Mouse (Mus musculus) liver, embryonic 13.5 days (tissue): ENCODE results near the gene Acap2. TPM values are rescaled to one million over a fixed set of nuclear protein-coding genes. Genes with fewer than 3 reads are reported as not detected.

Source experiments
- ATAC-seq: fragments of 200-750 bp; cut with Nextera tagmentation; 2 replicates; pipeline ENCODE4 v1.8.0; 2017; ENCODE audit warnings: low read depth, mild to moderate bottlenecking, moderate number of reproducible peaks, moderate library complexity
- DNase-seq: peaks from one replicate; pipeline ENCODE4 v3.0.0; 2022
- H3K27ac ChIP-seq: fragments of 300-500 bp; sonication (generic); 2 replicates; pipeline ENCODE4 v1.5.1; 2015; ENCODE audit warnings: moderate library complexity, mild to moderate bottlenecking, inconsistent platforms
- H3K27me3 ChIP-seq: fragments of 300-500 bp; sonication (generic); 2 replicates; pipeline ENCODE4 v1.6.1; 2015; ENCODE audit warnings: mild to moderate bottlenecking, inconsistent platforms
- H3K36me3 ChIP-seq: fragments of 300-500 bp; sonication (generic); 2 replicates; pipeline ENCODE4 v1.6.1; 2015; ENCODE audit warnings: mild to moderate bottlenecking, inconsistent platforms
- H3K4me1 ChIP-seq: fragments of 300-500 bp; sonication (generic); replicated peaks from 2 replicates; pipeline ENCODE4 v1.6.1; 2015; ENCODE audit warnings: inconsistent platforms
- H3K4me2 ChIP-seq: fragments of 300-500 bp; sonication (generic); 2 replicates; pipeline ENCODE4 v1.6.1; 2015; ENCODE audit warnings: inconsistent platforms, mild to moderate bottlenecking, moderate library complexity
- H3K4me3 ChIP-seq: fragments of 300-500 bp; sonication (generic); replicated peaks from 2 replicates; pipeline ENCODE4 v1.5.1; 2015; ENCODE audit warnings: mild to moderate bottlenecking, inconsistent platforms
- H3K9ac ChIP-seq: fragments of 300-500 bp; sonication (generic); 2 replicates; pipeline ENCODE4 v1.6.1; 2015; ENCODE audit warnings: mild to moderate bottlenecking, inconsistent platforms
- H3K9me3 ChIP-seq: fragments of 300-500 bp; sonication (generic); replicated peaks from 2 replicates; pipeline ENCODE4 v1.6.1; 2016; ENCODE audit warnings: inconsistent platforms
- WGBS: fragments of 180-500 bp; shearing (Covaris S2); methylation state at CpG from one replicate; pipeline ENCODE4 v1.1.7; 2015; ENCODE audit not compliant: insufficient replicate concordance; 5-methylcytosine and 5-hydroxymethylcytosine counted together
- polyA plus RNA-seq: library from polyadenylated mRNA; unstranded; fragments of >200 nt; fragmentation: Nextera tagmentation; extraction: Ambion mirVana; gene quantifications from 2 replicates; pipeline ENCODE4 v1.2.1, GENCODE M21; 2015

Gene Acap2
- polyA plus RNA-seq, 1 experiment from 2014 or later: 5.8 TPM

DNA sequence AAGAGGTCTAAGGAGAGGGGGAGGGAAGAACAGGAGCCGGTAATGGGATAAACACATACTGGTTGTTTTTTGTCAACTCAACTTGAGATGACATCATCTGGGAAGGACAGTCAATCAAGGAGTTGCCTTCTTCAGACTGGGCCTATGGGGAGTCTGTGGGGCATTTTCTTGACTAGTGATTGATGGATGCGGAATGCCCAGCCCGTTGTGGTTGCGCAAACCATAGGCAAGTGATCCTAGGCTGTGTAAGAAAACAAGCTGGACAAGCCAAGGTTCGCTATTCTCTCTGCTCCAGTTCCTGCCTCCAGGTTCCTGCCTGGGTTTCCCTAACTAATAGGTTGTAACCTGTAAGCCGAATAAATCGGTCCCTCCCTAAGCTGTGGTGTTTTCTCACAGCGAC, 4.1 kb upstream of the Acap2 start:
- Histone ChIP-seq H3K4me1 (peaks cover 11% of the 10 kb centered on the region), H3K9me3 (no peaks in the 10 kb centered on the region), H3K36me3 (no peaks in the 10 kb centered on the region), H3K27ac (no peak overlapping the region), H3K4me3 (no peak overlapping the region), H3K4me2 (no peak overlapping the region), H3K27me3 (peaks cover 9% of the 10 kb centered on the region), H3K9ac (no peak overlapping the region)
- WGBS: 73% methylated on average over 8 of the region's 8 CpGs
- DNase-seq (no peak), ATAC-seq (no peak)

DNA sequence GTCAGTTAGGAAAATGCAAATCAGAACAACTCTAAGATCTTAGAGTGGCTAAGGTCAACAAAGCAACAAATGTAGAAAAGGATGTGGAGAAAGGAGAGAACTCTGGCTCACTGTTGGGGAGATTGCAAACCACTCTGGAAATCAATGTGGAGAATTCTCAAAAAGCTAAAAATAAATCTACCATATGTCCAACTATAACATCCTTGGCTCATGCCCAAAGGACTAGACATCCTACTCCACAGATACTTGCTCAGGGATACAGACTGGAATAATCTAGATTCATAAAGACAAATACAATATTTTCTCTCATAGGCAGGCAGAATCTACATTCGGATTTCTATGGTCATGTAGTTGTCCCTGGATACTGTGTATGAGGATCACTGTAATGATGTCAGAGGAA, 3.2 kb upstream of the Acap2 start:
- Histone ChIP-seq H3K27me3 (peaks cover 7% of the 10 kb centered on the region; the same call in 1 of the 2 replicates), H3K9ac (no peak overlapping the region), H3K4me3 (no peak overlapping the region), H3K9me3 (no peaks in the 10 kb centered on the region), H3K4me1 (peaks cover 16% of the 10 kb centered on the region), H3K27ac (no peak overlapping the region), H3K36me3 (no peaks in the 10 kb centered on the region), H3K4me2 (no peak overlapping the region)
- DNase-seq (no peak), ATAC-seq (no peak)
- 61% methylated on average over 1 of the region's 1 CpGs for WGBS

DNA sequence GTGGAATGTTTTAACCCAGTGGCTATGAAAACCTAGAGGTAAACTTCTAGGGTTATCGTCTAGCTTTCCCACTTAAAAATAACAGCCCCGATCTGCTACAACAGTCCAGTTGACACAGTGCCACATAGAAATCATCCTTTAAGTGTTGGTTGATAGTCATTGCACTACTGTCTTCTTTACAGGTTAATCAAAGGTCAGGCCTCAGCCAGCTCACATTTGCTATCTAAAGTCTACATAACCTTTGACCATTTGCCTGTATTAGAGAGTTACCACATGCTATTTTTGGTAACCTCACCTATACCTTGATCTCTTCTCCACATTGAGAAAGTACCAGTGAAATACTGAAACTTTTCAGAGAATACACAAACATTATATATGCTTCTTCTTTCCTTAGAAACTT, 659 bp upstream of the Acap2 start:
- 0 out of 2 replicates have a peak, but pooled peaks cover 2% of the 10 kb centered on the region for H3K27me3 ChIP-seq
- peak overlapping the region; percentile 62 for H3K27ac ChIP-seq
- DNase-seq: no peak
- peak overlapping the region; percentile 86 for H3K4me3 ChIP-seq
- no peak for ATAC-seq
- WGBS: 54% methylated on average over 2 of the region's 2 CpGs
- peaks cover 26% of the 10 kb centered on the region for H3K4me1 ChIP-seq
- H3K36me3 ChIP-seq: no peaks in the 10 kb centered on the region
- no peak overlapping the region for H3K9ac ChIP-seq
- peak overlapping the region; percentile 91 for H3K4me2 ChIP-seq
- no peaks in the 10 kb centered on the region for H3K9me3 ChIP-seq

DNA sequence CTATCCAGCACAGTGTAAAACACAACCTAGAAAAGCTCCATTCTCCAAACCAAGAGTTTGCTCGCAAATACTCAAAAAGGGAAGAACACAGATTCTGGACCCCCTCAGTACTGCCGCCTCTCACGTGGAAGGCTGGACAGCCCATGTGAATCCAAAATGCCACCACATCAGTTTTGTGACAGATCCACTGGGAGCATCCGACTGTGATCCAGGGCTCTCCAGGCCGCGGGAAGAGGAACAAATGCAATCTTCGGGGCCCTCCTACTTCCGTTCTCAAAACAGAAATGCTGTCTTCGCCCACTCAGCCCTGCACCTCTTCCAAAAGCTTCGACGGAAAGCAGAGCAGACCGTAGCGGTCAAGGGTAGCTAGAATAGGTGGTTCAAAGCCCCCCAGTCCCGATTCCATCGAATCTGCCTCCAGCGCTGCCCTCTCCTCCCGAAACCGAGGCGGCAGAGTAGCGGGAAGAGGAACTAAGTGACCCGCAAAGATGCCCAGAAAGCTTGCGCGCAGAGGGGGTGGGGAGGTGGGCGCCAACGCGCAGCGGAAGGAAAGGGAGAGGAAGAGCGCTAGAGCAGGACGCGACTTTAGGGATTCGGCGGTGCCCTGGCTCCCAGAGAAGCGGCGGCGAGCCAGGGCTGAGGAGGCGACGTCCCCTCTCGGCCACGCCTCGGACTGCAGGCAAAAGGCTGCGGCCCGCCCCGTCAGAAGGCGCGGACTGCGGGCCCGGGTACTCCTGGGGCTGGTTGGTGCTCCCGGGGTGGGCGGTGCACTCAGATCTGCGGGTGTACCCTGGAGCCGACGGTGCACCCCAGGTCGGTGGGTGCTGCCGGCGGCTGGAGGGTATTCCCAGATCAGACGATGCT, 887 bp downstream of the Acap2 start:
- Histone ChIP-seq H3K4me3 (peak overlapping the region; percentile 86), H3K4me2 (peak overlapping the region; percentile 91), H3K9ac (peak overlapping the region; percentile 91), H3K9me3 (no peaks in the 10 kb centered on the region), H3K36me3 (no peaks in the 10 kb centered on the region), H3K27ac (peak overlapping the region; percentile 93), H3K4me1 (peaks cover 26% of the 10 kb centered on the region), H3K27me3 (0 out of 2 replicates have a peak, but pooled peaks cover 2% of the 10 kb centered on the region)
- DNase-seq: peak; percentile 64
- under 1% methylated on average over 54 of the region's 56 CpGs for whole genome bisulfite sequencing
- ATAC-seq: peak; percentile 18

DNA sequence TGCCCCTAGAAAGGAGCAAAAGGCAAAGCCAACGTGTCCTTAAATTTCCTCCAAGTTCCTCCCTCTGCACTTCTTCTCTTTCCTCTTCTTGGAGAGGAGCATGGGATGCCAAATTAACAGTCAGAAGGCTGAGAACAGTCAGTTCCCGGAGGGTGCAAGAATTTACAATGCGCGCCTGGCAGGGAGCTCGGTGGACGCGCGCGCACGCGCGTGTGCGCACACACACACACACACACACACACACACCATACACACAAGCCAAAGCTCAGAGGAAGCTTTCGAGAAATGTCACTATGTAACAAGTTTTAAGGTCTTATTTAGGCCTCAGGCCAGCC, 1.5 kb downstream of the Acap2 start:
- WGBS: 14% methylated on average over 14 of the region's 14 CpGs
- Histone ChIP-seq H3K4me2 (peak overlapping the region; percentile 91), H3K27me3 (0 out of 2 replicates have a peak, but pooled peaks cover 2% of the 10 kb centered on the region), H3K4me1 (peaks cover 31% of the 10 kb centered on the region), H3K36me3 (no peaks in the 10 kb centered on the region), H3K4me3 (peak overlapping the region; percentile 86), H3K27ac (peak overlapping the region; percentile 93; the same call in 1 of the 2 replicates), H3K9me3 (no peaks in the 10 kb centered on the region), H3K9ac (peak overlapping the region; percentile 91)
- ATAC-seq (no peak), DNase-seq (no peak)

DNA sequence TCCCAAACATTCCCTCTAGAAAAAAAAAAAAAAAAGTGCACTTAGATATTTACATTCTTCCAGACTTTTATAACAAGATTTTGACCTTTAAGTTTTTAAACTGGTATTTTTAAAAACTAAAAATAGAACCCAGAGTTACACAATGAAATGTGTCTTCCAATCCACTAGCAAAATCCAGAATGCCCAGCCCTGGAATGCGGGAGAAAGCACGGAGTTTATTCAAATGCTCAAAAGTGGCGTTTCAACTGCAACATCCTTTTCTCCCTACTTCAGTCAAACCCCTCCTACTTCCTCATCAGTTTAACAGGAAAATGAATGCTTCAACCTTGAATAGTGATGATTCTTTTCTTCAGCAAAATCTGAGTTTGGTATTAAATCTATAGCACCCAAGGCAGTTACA, 4.1 kb downstream of the Acap2 start:
- Histone ChIP-seq H3K36me3 (no peaks in the 10 kb centered on the region), H3K9ac (no peak overlapping the region), H3K4me3 (no peak overlapping the region), H3K27me3 (0 out of 2 replicates have a peak, but pooled peaks cover 2% of the 10 kb centered on the region), H3K9me3 (no peaks in the 10 kb centered on the region), H3K4me1 (peaks cover 44% of the 10 kb centered on the region), H3K4me2 (no peak overlapping the region), H3K27ac (no peak overlapping the region)
- WGBS: 43% methylated on average over 3 of the region's 3 CpGs
- ATAC-seq: no peak
- DNase-seq: no peak

DNA sequence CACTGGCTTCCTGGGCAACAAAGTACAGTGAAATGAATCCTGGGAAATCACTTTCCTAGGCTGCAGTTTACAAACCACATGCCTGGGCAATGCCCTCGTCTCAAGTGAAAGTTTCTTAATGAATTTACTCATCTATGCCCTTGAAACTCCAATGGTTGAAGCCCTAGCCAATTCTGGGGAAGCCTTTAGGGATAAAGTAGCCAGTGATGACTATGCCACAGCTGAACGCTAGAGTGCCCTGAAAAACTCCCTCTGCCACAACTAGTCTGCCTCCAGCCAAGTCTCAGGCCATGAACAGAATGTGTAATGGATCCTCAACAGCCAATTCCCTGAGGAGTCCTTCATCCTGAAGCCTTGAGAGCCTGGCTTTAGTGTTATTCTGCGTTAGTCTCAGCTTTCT, 8.5 kb downstream of the Acap2 start:
- Histone ChIP-seq H3K27me3 (no peaks in the 10 kb centered on the region), H3K4me3 (no peak overlapping the region), H3K36me3 (no peaks in the 10 kb centered on the region), H3K9me3 (no peaks in the 10 kb centered on the region), H3K27ac (no peak overlapping the region), H3K9ac (no peak overlapping the region), H3K4me1 (peaks cover 40% of the 10 kb centered on the region), H3K4me2 (peak overlapping the region; percentile 25; the same call in 1 of the 2 replicates)
- 55% methylated on average over 3 of the region's 3 CpGs for WGBS
- no peak for ATAC-seq
- DNase-seq: no peak

DNA sequence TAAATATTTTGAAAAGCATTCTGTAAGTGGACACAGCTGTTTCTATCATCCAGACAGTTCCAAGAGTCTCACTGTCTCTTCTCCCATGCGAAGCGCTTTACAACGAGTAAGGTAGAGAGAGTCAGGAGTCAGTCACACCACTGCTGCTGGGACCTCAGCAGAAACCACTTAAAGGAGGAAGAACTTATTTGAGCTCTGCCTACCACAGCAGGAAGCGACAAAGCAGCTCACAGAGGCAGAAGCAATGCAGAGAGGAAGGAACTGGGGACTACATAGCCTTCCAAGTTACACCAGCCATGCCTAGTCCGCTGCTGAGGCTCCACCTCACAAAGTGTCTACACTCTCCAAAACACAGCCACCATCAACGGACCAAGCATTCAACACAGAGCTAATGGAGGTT, 9.2 kb downstream of the Acap2 start:
- Histone ChIP-seq H3K4me2 (peak overlapping the region; percentile 25; the same call in 1 of the 2 replicates), H3K4me1 (peaks cover 45% of the 10 kb centered on the region), H3K36me3 (no peaks in the 10 kb centered on the region), H3K4me3 (no peak overlapping the region), H3K9me3 (no peaks in the 10 kb centered on the region), H3K27me3 (no peaks in the 10 kb centered on the region), H3K9ac (no peak overlapping the region), H3K27ac (no peak overlapping the region)
- no peak for DNase-seq
- 17% methylated on average over 6 of the region's 6 CpGs for WGBS
- ATAC-seq: no peak; the same call in 1 of the 2 replicates

DNA sequence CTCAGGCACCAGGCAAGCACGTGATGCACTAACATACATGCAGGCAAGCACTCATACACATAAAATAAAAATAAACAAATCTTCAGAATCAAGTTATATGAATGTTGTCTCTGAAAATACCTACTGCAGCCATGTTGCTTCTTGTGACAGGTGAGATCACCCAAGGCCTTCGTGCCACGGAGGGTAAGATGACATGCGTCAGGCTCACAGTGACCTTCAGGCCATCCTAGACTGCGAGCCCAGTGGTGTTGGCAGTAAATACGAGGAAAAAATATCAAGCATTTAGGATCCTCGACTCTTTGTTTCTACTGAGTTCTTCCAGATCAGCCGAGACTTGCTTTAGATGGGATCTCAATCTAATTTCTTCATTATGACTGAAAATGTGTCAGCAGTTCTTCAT, 10.6 kb downstream of the Acap2 start:
- no peak overlapping the region for H3K9ac ChIP-seq
- WGBS: 79% methylated on average over 8 of the region's 8 CpGs
- H3K27me3 ChIP-seq: no peaks in the 10 kb centered on the region
- H3K4me3 ChIP-seq: no peak overlapping the region
- H3K9me3 ChIP-seq: no peaks in the 10 kb centered on the region
- ATAC-seq (no peak), DNase-seq (no peak)
- peaks cover 57% of the 10 kb centered on the region for H3K4me1 ChIP-seq
- no peaks in the 10 kb centered on the region for H3K36me3 ChIP-seq
- no peak overlapping the region for H3K27ac ChIP-seq
- no peak overlapping the region for H3K4me2 ChIP-seq

DNA sequence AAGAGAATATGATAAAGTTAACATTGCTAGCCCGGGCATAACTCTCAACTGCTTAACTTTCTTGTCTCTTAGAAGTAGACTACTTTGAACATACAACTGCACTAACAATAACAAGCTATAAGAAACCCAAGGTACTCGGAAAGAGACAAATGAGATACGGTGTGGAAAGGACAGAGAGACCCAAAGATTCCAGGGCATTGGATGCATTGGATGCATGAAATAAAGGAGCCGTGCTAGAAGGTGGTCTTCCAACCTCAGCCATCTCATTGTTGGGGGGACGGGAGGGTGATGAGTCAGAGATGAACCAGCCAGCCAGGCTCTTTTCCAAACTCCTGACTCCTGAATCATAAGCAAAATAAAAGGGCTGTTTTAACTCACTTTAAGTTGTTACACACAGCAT, 11.8 kb downstream of the Acap2 start:
- no peaks in the 10 kb centered on the region for H3K9me3 ChIP-seq
- WGBS: 75% methylated on average over 5 of the region's 5 CpGs
- ATAC-seq (no peak), DNase-seq (no peak)
- H3K27me3 ChIP-seq: no peaks in the 10 kb centered on the region
- H3K4me2 ChIP-seq: no peak overlapping the region
- no peak overlapping the region for H3K4me3 ChIP-seq
- peaks cover 58% of the 10 kb centered on the region for H3K4me1 ChIP-seq
- H3K27ac ChIP-seq: no peak overlapping the region
- H3K36me3 ChIP-seq: no peaks in the 10 kb centered on the region
- no peak overlapping the region for H3K9ac ChIP-seq

DNA sequence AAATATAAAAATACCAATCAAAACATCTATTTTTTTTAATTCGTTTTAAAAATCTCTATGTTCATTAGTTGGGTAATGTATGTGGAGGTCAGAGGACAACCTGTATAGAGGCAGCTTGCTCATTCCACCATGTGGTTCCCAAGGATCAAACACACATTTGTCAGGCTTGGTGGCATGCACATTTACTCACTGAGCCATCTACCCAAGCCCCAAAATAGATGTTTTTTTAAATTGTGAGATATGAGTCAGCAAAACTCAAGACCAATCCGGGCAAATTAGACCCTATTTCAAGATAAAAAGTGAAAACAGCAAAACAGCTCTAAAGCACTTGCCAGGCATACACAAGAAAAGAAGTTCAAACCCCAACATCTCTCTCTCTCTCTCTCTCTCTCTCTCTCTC, 12.2 kb downstream of the Acap2 start:
- H3K4me3 ChIP-seq: no peak overlapping the region
- ATAC-seq (no peak), DNase-seq (no peak)
- 31% methylated on average over 2 of the region's 2 CpGs for WGBS
- no peaks in the 10 kb centered on the region for H3K27me3 ChIP-seq
- H3K9ac ChIP-seq: no peak overlapping the region
- peaks cover 62% of the 10 kb centered on the region for H3K4me1 ChIP-seq
- H3K9me3 ChIP-seq: no peaks in the 10 kb centered on the region
- H3K36me3 ChIP-seq: no peaks in the 10 kb centered on the region
- H3K27ac ChIP-seq: no peak overlapping the region
- H3K4me2 ChIP-seq: no peak overlapping the region

DNA sequence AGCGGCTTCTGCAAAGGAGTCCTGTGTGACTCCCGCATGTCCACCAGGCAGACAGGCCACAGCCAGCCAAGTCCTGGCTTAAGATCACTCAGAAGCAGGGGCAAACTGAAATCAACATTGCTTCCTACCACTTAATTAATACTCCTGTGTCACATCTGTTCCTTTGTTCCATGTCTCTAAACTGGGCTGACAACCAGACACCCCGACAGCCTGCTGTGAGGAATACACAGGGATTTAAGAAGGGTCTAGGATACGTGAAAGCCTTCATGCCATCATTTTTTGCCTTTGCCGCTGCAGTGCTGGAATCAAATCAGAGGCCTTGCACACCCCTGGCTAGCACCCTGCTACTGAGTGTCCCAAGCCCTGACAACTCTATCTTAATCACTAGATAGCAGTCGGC, 12.8 kb downstream of the Acap2 start:
- H3K36me3 ChIP-seq: no peaks in the 10 kb centered on the region
- no peak overlapping the region for H3K27ac ChIP-seq
- H3K4me1 ChIP-seq: peaks cover 65% of the 10 kb centered on the region
- no peaks in the 10 kb centered on the region for H3K27me3 ChIP-seq
- no peak overlapping the region for H3K9ac ChIP-seq
- 68% methylated on average over 6 of the region's 6 CpGs for WGBS
- DNase-seq (no peak), ATAC-seq (no peak; the same call in 1 of the 2 replicates)
- H3K4me3 ChIP-seq: no peak overlapping the region
- no peak overlapping the region for H3K4me2 ChIP-seq
- H3K9me3 ChIP-seq: no peaks in the 10 kb centered on the region
